ENCODE assay signal across 18 mouse cellular contexts in the genomic region with DNA sequence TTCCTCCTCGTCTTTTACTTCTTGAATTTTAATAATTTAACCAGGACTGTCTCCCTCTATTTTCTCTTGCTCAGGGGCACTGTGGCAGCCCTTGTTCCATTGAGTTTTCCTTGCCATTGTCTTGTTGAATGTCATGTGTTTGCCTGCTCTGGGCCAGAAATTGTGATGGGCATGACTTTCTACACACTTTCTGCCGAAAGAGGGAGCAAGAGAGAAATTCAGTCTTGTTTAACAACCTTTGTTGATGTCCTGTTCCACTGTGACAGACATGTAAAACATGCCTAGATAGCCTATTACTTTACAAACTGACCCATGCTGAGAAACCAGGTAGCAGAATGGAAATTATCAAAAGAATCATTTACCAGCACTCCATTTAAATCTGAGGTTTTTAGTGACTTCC. TPM values are rescaled to one million over a fixed set of nuclear protein-coding genes. Genes with fewer than 3 reads are reported as not detected.
DNase-seq lines count a peak whose midpoint lies in the region; ATAC-seq and TF ChIP-seq lines count a peak whose summit lies in the region.
"Had no signal": no experiment of that assay in that cellular context is flagged by ENCODE, and none has a peak within 500 bp of the region (broad histone marks: within the 10 kb centered on the region; RNA-seq: fewer than 3 reads in every experiment).

No protein-coding gene starts in this region.

- TF ChIP-seq CTCF in gastrocnemius, adult 2 months (IDR thresholded peaks at IDR 0.05), result peak; percentile 48
- peak; percentile 65 for TF ChIP-seq CTCF in layer of hippocampus, adult 2 months (conservative IDR thresholded peaks at IDR 0.05)
- peak; percentile 48 for TF ChIP-seq CTCF in E14TG2a.4 (conservative IDR thresholded peaks at IDR 0.05; ENCODE audit: low read length)

- intact Hi-C loops in gastrocnemius, adult 2 months (cut with DNase I), result no loop called here

- peaks cover 56% of the 10 kb centered on the region for H3K36me3 ChIP-seq in E14TG2a.4 (ENCODE audit: insufficient read depth, low read length)

- no peak for ATAC-seq in inflammation-experienced regulatory T-cells, adult 6 months
- ATAC-seq: forebrain, embryonic 16.5 days had no signal

- no peaks in the 10 kb centered on the region for H3K27me3 ChIP-seq in E14TG2a.4 (ENCODE audit: insufficient read depth, low read length)
- H3K27me3 ChIP-seq: limb, embryonic 12.5 days; stomach, embryonic 15.5 days had no signal

- no peak overlapping the region for H3K27ac ChIP-seq in gastrocnemius, adult 2 months
- 0 out of 2 replicates have a peak overlapping the region, but pooled peaks have one; percentile 1 for H3K27ac ChIP-seq in layer of hippocampus, adult 2 months
- H3K27ac ChIP-seq: limb, embryonic 12.5 days; stomach, embryonic 15.5 days had no signal

- H3K4me1 ChIP-seq in E14TG2a.4 (replicated peaks; ENCODE audit: low read depth, low read length), result peaks cover 45% of the 10 kb centered on the region
- H3K4me1 ChIP-seq: limb, embryonic 12.5 days; stomach, embryonic 15.5 days had no signal

- no peak for DNase-seq in gastrocnemius, adult 2 months
- DNase-seq in gastrocnemius, adult 18-20 months (ENCODE audit: low spot score), result no peak
- DNase-seq in layer of hippocampus, adult 2 months (ENCODE audit: low spot score in 2 of 2), result no peak
- DNase-seq in layer of hippocampus, adult 9-10 months (ENCODE audit: low spot score), result no peak
- DNase-seq in ZHBTc4 (ENCODE audit: low read depth, low spot score), result peak; percentile 89
- DNase-seq in thymus, postnatal 0 days (ENCODE audit: low spot score), result no peak
- DNase-seq: adrenal gland, postnatal 25 days; cerebellum, adult 11 months; heart, postnatal 4 days; kidney, adult 11 months; layer of hippocampus, postnatal 36 days; right cerebral cortex, postnatal 4 days; thymus, postnatal 36 days had no signal

- H3K9me3 ChIP-seq in E14TG2a.4 (ENCODE audit: low read length), result no peaks in the 10 kb centered on the region
- H3K9me3 ChIP-seq: limb, embryonic 12.5 days; stomach, embryonic 15.5 days had no signal

- H3K4me3 ChIP-seq in gastrocnemius, adult 2 months, result no peak overlapping the region
- no peak overlapping the region for H3K4me3 ChIP-seq in layer of hippocampus, adult 2 months
- no peak overlapping the region for H3K4me3 ChIP-seq in E14TG2a.4 (replicated peaks; ENCODE audit: low read length)
- H3K4me3 ChIP-seq: limb, embryonic 12.5 days; stomach, embryonic 15.5 days had no signal

RNA-seq across cellular contexts. Expression of a gene that starts 33.7 kb away (rescaled TPM):
- total RNA-seq in gastrocnemius, adult 2 months (2021), result 1 to 10 TPM; 2.2 to 2.6 TPM
- 1 to 10 TPM; 2.2 to 2.9 TPM for total RNA-seq in gastrocnemius, adult 18-20 months (2021)
- total RNA-seq in layer of hippocampus, adult 2 months (2021), result 1 to 10 TPM; 7.3 to 8.7 TPM
- polyA plus RNA-seq in inflammation-experienced regulatory T-cells, adult 6 months (2017; shearing (Covaris generic)), result 10 to 100 TPM in 2 of 3 experiments, 1 to 10 TPM in 1; 5.6 to 12.4 (median 11.5) TPM
- 6.8 and 7.6 TPM in 2 replicates for polyA plus RNA-seq in thymus, postnatal 0 days (2015; fragmentation: Nextera tagmentation; extraction: Ambion mirVana)

RNA-seq across cellular contexts. Expression of a gene that starts 33.8 kb away (rescaled TPM):
- total RNA-seq in gastrocnemius, adult 2 months (2021), result 100 to 1,000 TPM; 133 to 139 TPM
- 100 to 1,000 TPM; 125 to 137 TPM for total RNA-seq in gastrocnemius, adult 18-20 months (2021)
- 100 to 1,000 TPM; 300 to 303 TPM for total RNA-seq in layer of hippocampus, adult 2 months (2021)
- 100 to 1,000 TPM; 165 to 215 (median 193) TPM for polyA plus RNA-seq in inflammation-experienced regulatory T-cells, adult 6 months (2017; shearing (Covaris generic))
- 181 and 220 TPM in 2 replicates for polyA plus RNA-seq in thymus, postnatal 0 days (2015; fragmentation: Nextera tagmentation; extraction: Ambion mirVana)
